Mouse (Mus musculus) CD8-positive naive resting alpha-beta T cell, adult 2 months (primary cell): Measurements from ENCODE around the gene Pik3cg.

Experiments
- DNase-seq, 2 experiments: peaks; one replicate each; pipeline ENCODE4 v3.0.0; 2022; ENCODE audit warnings: low read depth in 2 of 2, low spot score in 2 of 2

Pik3cg gene

GRCm38 (mm10) chr12:32144513-32144912 lies 63.9 kb downstream of the Pik3cg start:
- DNase-seq: peak; percentile 46 to 60

DNA sequence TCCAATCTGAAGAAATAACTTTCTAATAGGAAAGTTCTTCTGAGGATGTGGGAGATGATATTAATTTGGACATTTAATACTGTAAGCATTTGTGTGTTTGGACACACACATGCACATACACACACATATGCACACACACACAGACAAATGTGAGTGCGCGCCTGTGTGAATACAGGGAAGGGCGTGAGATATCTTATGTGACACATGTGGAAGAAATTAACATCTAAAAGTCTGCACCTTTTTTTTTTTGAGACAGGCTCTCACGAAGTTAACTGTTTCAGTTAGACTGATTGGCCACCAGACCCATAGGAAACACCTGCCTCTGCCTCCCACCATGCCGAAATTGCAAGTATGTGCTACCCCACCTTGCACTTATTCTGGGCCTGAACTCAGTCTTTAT lies 64.7 kb downstream of the Pik3cg start:
- no peak for DNase-seq

DNA sequence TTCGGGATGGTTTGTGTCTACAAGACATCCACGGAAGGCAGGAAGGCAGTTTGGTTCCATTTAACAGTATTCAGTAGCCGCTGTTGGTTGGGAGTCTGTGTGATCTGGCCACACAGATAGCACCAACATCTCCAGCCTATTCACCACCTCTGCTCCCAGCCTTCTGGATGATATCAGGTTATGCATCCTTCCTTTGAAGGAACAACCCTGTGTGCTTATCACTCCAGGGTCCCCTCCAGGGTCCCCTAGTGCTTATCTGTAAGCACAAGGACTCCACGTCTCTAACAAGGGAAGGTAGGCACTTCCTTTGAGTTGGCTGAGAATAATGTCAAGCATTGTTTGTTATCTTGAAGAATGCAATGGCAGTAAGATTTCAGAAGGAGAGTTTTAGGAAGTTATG lies 65.3 kb downstream of the Pik3cg start:
- no peak for DNase-seq

GRCm38 (mm10) chr12:32141766-32142165 lies 66.7 kb downstream of the Pik3cg start:
- no peak for DNase-seq

DNA sequence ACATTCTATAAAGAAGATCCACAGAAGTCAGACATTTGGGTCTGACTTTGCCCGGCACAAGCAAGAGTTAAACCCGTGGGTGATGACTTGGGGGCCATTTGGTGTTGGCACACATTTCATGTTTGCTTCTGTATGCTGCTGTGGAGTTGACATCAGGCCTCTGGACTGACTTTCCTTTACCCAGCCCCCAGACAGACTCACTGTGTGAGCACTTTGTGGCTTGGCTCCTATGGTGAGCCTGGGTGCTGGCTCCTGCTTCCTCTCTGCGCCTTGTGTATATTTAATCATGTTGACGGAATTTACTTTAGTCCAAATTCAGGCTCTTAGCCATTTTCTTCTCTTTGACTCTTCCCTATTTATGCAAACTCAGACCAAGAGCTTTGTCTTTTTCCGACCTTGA lies 69.6 kb downstream of the Pik3cg start:
- DNase-seq: no peak

DNA sequence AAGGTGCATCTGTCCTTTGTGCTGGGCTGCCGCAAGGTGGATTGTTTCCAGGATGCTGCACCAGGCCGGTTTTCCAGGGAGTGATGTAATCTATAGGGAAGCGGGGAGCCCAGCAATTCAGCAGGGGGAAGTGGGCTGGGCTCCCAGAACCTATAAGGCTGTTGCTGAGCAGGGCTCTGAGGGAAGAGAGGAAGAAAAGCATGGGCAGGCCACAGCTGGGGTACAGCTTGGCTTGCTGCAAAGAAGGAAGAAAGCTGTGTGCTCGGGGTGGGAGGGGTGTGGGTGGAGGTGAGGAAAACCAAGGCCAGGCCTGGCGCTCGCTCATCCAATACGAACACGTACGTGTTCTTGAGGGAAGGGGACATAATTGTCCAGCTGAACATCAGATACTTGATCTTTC lies 70.1 kb downstream of the Pik3cg start:
- DNase-seq: no peak

GRCm38 (mm10) chr12:32137542-32137941 lies 70.9 kb downstream of the Pik3cg start:
- DNase-seq: no peak

- no peak for DNase-seq
Observed at GRCm38 (mm10) chr12:32127599-32128507, 80.6 kb downstream of the Pik3cg start.

DNA sequence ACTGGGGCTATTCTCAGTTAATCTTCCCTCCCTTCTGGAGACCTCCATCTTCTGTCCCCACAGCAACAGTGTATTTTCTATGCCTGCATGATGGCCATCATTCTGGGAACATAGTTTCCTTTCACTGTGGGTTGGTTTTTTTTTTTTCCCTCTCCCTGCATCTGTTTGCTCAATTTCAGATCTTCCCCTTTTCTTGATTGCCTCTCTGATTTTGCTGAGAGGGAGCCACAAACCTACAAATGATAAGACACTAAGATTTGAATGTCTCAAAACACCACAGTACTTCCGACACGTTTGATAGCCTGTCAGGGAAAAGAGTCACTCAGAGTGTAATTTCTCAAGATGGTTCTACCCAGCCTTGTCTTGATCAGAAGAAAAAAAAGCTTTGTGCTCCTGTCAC lies 81.3 kb downstream of the Pik3cg start:
- DNase-seq: no peak

- no peak for DNase-seq
Observed at GRCm38 (mm10) chr12:32124456-32124855, 84.0 kb downstream of the Pik3cg start.

GRCm38 (mm10) chr12:32124030-32124429 lies 84.4 kb downstream of the Pik3cg start:
- DNase-seq: no peak

- no peak for DNase-seq
Observed at GRCm38 (mm10) chr12:32123559-32123958, 84.9 kb downstream of the Pik3cg start.
